Mouse (Mus musculus) limb, embryonic 13.5 days (tissue): ENCODE measurements at regions not wholly inside any gene's neighbourhood (a gene's known extent, or its start where the extent isn't known, plus 50 kb on each side); places are given as distances from the start of the nearest gene placed in this dataset.

ENCODE experiments used
- ATAC-seq: fragments of 200-750 bp; cut with Nextera tagmentation; 2 replicates; pipeline ENCODE4 v1.8.0; 2017; ENCODE audit warnings: low read depth, moderate number of reproducible peaks, moderate TSS enrichment; ENCODE audit not compliant: low FRiP score
- H3K27ac ChIP-seq: fragments of 300-500 bp; sonication (generic); 2 replicates; pipeline ENCODE4 v1.5.1; 2015; ENCODE audit warnings: inconsistent platforms, mild to moderate bottlenecking, moderate library complexity
- H3K27me3 ChIP-seq: fragments of 300-500 bp; sonication (generic); 2 replicates; pipeline ENCODE4 v1.6.1; 2015; ENCODE audit warnings: mild to moderate bottlenecking, inconsistent platforms
- H3K36me3 ChIP-seq: fragments of 300-500 bp; sonication (generic); 2 replicates; pipeline ENCODE4 v1.6.1; 2015; ENCODE audit warnings: inconsistent platforms, mild to moderate bottlenecking, moderate library complexity
- H3K4me1 ChIP-seq: fragments of 300-500 bp; sonication (generic); 2 replicates; pipeline ENCODE4 v1.6.1; 2015; ENCODE audit warnings: inconsistent platforms
- H3K4me2 ChIP-seq: fragments of 300-500 bp; sonication (generic); replicated peaks from 2 replicates; pipeline ENCODE4 v1.6.1; 2015; ENCODE audit warnings: inconsistent platforms, mild to moderate bottlenecking, moderate library complexity
- H3K4me3 ChIP-seq: fragments of 300-500 bp; sonication (generic); 2 replicates; pipeline ENCODE4 v1.5.1; 2015; ENCODE audit warnings: moderate library complexity, mild to moderate bottlenecking, inconsistent platforms
- H3K9ac ChIP-seq: fragments of 300-500 bp; sonication (generic); 2 replicates; pipeline ENCODE4 v1.6.1; 2015; ENCODE audit warnings: mild to moderate bottlenecking, inconsistent platforms
- H3K9me3 ChIP-seq: fragments of 300-500 bp; sonication (generic); 2 replicates; pipeline ENCODE4 v1.6.1; 2016; ENCODE audit warnings: inconsistent platforms
- WGBS: fragments of 180-500 bp; shearing (Covaris S2); methylation state at CpG from one replicate; pipeline ENCODE4 v1.1.7; 2015; 5-methylcytosine and 5-hydroxymethylcytosine counted together

DNA sequence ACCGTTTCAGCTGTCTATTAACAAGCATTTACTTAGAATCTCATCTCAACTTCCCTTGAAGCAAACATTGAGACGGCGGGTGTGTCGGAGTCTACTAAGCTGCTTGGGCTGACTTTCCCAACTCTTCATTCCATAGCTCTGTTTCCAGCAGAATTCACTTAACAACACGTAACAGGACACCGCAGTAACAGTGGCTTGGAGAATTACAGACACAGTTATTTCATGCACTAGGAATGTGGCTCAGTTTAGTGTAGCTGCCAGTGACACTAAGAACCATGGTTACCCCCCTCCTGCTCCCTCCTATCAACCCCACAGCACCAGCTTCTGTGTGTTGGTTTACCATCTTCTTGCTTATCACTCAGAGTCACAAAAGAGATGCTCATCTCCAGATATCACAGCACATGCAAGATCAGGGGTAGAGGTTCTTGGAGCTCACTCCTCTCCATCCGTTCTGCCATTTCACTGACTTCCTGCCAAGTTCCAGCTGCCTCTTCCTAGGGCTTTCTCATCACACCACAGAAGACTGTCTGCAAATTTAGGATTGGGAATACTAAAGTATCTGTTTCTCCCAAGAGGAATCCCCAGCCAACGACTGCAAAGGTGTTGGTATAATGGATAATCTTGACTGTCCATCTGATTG, 90.7 kb downstream of the Banf2 start:
- peak; percentile 90 for ATAC-seq
- H3K27ac ChIP-seq, result peak overlapping the region; percentile 61
- H3K4me3 ChIP-seq, result no peak overlapping the region
- no peak overlapping the region for H3K4me2 ChIP-seq
- WGBS, result 54% methylated on average over 8 of the region's 8 CpGs
- H3K4me1 ChIP-seq, result peaks cover 38% of the 10 kb centered on the region
- H3K9ac ChIP-seq, result no peak overlapping the region
- H3K36me3 ChIP-seq, result no peaks in the 10 kb centered on the region
- no peaks in the 10 kb centered on the region for H3K27me3 ChIP-seq
- H3K9me3 ChIP-seq, result no peaks in the 10 kb centered on the region; the same call in 1 of the 2 replicates

DNA sequence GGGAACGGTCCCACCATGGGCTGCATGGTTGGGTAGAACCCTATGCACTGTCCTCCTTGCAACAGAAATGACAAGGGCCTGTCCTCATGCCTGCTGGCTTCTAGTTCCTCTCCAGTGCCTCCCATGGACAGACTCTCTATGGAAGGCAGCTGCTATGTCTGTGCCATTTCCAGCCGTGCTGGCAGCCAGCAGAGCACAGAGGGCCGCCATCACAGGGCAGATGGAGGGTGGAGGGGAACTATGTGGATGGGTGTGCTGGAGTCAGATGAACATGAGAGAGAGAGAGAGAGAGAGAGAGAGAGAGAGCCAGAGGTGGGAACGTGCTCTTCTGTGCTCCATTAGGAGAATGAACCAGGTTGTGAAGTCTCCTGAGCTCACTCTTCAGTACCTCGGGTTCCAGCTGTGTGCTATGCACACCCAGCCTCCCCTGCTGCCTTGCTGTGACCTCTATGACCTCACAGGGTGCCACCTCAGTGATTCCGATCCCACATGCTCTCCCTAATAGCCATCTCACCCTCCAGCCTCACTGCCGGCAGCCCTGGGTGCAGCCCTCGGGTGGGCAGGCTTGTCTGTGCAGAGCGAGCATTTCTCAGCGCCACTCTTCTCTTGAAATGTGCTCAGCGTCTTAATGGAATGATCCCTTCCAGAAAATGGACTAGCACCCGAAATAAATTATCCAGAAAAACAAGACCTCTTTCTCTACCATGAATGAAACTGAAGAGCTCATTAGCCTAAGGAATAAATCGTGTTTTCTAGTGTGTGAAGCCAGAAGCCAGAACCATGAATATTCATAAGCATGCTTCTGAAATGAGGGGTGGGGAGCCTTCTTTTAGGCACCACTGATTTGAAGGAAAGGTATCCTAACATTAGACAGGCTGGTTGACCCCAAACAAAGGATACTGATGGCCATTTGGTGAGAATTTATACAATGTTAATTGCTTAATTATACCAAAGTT, 94.5 kb downstream of the Banf2 start:
- Histone ChIP-seq H3K9me3 (peaks cover 4% of the 10 kb centered on the region; the same call in 1 of the 2 replicates), H3K27ac (no peak overlapping the region), H3K36me3 (no peaks in the 10 kb centered on the region), H3K27me3 (no peaks in the 10 kb centered on the region), H3K4me2 (no peak overlapping the region), H3K4me1 (peaks cover 21% of the 10 kb centered on the region; the same call in 1 of the 2 replicates), H3K4me3 (no peak overlapping the region), H3K9ac (no peak overlapping the region)
- no peak for ATAC-seq
- WGBS, result 74% methylated on average over 13 of the region's 13 CpGs

DNA sequence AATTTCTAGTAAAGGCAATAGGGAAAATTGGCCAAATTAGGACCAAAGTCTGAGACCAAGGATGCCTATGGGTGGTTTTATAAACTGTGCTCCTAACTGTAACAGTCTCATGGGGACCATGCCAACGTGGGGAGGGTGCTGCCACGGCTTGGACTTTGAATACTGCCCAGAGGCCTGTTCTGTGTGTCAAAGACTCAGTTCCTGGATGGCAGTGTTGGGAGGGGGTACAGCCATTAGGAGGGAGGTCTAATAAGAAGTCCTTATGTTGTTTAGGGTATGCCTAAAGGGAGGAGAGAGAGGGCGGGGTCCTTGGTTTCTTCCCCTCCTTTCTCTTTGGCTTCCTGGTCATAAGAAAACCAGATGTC, 95.2 kb downstream of the Banf2 start:
- no peak for ATAC-seq
- Histone ChIP-seq H3K9me3 (peaks cover 4% of the 10 kb centered on the region; the same call in 1 of the 2 replicates), H3K27me3 (no peaks in the 10 kb centered on the region), H3K4me1 (peaks cover 14% of the 10 kb centered on the region; the same call in 1 of the 2 replicates), H3K9ac (no peak overlapping the region), H3K4me3 (no peak overlapping the region), H3K36me3 (no peaks in the 10 kb centered on the region), H3K27ac (no peak overlapping the region), H3K4me2 (no peak overlapping the region)
- WGBS, result 87% methylated on average over 3 of the region's 3 CpGs

DNA sequence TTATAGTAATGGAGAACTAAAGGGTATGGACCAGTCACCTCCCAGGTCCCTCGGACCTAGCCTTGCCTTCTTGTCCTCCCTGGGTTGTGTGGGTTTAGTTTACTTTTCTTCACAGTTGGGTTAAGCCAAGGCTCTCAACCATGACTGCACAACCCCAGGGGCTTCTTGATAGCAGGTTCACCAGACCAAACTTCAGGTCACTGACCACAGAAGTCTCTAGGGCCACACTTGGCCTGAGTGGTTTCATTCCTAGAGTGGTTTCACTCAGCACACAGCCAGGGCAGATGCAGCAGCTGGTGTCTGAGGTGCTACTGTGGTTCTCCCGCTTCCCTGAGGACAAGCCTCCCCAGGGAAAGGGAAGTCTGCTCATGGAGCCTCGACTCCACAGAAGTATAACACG, 95.7 kb downstream of the Banf2 start:
- H3K27me3 ChIP-seq, result no peaks in the 10 kb centered on the region
- no peak for ATAC-seq
- no peak overlapping the region for H3K9ac ChIP-seq
- peaks cover 7% of the 10 kb centered on the region for H3K9me3 ChIP-seq
- 86% methylated on average over 4 of the region's 4 CpGs for WGBS
- H3K36me3 ChIP-seq, result no peaks in the 10 kb centered on the region
- H3K4me1 ChIP-seq, result peaks cover 9% of the 10 kb centered on the region; the same call in 1 of the 2 replicates
- H3K4me2 ChIP-seq, result no peak overlapping the region
- no peak overlapping the region for H3K4me3 ChIP-seq
- no peak overlapping the region for H3K27ac ChIP-seq

DNA sequence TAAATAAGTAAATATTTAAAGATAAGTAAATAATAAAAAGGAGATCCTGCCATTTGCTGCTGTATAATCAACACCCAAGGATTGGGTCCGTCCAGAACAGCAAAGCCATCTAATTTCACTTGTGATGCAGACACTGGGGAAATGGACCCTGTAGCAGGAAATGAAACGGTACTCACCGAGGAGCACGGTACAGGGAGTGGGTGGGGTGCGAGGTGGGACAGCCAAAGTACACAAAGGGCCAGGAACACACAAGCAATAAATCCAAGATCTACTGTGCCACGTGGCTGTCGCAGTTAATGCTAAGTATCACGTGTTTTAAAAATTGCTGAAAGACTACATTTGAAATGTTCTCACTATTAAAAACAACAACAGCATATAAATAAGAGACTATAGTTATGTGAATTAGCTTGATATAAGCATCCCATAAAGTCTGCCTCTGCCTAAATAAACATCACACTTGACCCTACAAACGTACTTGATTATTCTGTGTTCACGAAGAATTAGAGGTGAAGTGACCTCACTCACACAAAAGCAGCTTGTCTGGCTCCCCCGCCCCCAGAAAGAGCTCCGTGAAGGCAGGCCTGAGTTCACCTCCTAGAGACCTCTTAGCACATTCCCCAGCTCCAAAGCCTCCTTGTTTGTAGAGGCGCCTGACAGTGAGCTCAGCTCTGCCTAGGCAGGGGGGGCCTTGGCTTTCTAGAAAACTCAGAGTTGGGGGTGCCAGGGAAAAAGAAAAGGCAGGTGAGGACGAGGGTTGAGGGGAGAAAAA, 101.1 kb downstream of the Banf2 start:
- WGBS, result 55% methylated on average over 14 of the region's 14 CpGs
- H3K4me2 ChIP-seq, result no peak overlapping the region
- no peak overlapping the region for H3K4me3 ChIP-seq
- H3K27ac ChIP-seq, result peak overlapping the region; percentile 79; the same call in 1 of the 2 replicates
- H3K27me3 ChIP-seq, result no peaks in the 10 kb centered on the region
- H3K9me3 ChIP-seq, result peaks cover 8% of the 10 kb centered on the region; the same call in 1 of the 2 replicates
- no peaks in the 10 kb centered on the region for H3K36me3 ChIP-seq
- H3K4me1 ChIP-seq, result peaks cover 20% of the 10 kb centered on the region
- 0 out of 2 replicates have a peak overlapping the region, but pooled peaks have one; percentile 25 for H3K9ac ChIP-seq
- ATAC-seq, result 0 out of 2 replicates have a peak, but pooled peaks have one; percentile 60

DNA sequence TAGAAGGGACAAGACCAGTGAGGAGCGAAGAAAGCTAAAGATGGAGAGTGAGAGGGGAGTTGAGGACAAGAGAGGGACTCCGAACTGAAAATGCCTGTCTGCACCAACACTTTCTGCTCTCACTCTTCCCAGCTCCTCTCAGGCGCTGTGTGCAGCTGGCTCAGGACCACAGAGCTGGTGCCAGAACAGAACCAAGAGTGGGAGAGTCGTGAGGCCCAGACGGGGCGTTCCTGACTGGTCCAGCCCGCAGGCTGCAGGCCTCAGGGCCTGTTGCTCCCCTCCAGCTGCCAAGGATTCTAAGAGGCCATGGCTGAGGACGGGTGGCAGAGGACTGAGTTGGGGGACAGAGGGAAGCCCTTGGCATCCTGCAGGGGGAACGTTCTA, 101.7 kb downstream of the Banf2 start:
- no peak overlapping the region for H3K4me2 ChIP-seq
- ATAC-seq, result peak; percentile 77
- no peaks in the 10 kb centered on the region for H3K36me3 ChIP-seq
- peaks cover 8% of the 10 kb centered on the region; the same call in 1 of the 2 replicates for H3K9me3 ChIP-seq
- no peaks in the 10 kb centered on the region for H3K27me3 ChIP-seq
- H3K4me3 ChIP-seq, result no peak overlapping the region
- H3K9ac ChIP-seq, result 0 out of 2 replicates have a peak overlapping the region, but pooled peaks have one; percentile 25
- WGBS, result 67% methylated on average over 9 of the region's 9 CpGs
- peak overlapping the region; percentile 79 for H3K27ac ChIP-seq
- peaks cover 20% of the 10 kb centered on the region for H3K4me1 ChIP-seq

DNA sequence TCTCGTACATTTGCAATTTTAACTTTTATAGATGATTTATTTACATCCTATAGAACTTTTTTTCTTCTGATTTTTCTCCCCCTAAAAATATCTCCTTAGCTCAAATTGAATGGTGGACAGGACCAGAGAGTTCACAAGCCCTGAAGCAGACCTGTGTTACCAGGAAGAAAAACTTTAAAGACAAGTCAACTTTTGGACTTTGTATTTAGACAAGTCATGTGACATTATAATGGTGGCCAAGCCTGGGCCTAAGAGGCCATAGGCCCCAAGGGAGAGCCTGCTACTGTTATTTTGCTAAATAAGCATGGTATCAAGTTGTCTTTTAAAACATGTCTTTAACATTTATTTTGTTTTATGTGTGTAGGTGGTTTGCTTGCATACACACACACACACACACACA, 102.7 kb downstream of the Banf2 start:
- Histone ChIP-seq H3K9ac (no peak overlapping the region), H3K27me3 (no peaks in the 10 kb centered on the region), H3K4me3 (no peak overlapping the region), H3K27ac (no peak overlapping the region), H3K4me1 (peaks cover 20% of the 10 kb centered on the region), H3K9me3 (peaks cover 4% of the 10 kb centered on the region; the same call in 1 of the 2 replicates), H3K4me2 (no peak overlapping the region), H3K36me3 (no peaks in the 10 kb centered on the region)
- 81% methylated on average over 1 of the region's 1 CpGs for WGBS
- no peak for ATAC-seq

DNA sequence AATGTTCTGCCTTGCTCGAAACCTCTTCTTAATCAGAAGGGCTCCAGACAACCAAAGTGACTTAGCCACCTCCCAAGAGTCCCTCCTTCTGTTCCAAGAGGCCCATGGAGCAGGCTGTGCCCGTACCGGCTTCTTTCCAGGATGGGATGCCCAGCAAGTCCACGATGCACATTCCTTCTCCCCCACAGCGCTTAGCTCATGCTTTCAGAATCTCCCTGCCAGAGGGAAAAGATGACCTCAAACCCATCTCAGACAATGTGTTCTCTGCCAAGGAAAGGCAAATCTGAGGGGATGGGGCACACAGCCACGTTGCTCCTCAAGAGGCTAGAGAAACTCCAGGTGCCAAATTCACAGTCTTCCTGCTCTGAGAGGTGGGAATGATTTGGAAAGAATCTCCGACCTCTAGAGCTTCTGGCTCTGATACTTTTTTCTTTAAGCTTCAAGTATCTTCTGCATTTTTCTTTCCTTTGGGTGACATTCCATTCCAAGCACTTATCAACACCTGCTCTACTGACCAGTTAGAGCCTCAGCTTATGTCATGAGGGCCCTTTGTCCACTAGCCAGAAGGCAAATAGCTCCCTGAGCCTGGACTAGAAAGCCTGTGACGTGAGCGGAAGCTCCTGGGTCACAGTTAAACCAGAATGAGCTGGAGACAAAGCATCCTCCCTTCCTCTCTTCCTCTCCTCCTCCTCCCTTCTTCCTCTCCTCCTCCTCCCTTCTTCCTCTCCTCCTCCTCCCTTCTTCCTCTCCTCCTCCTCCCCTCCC, 110.9 kb downstream of the Banf2 start:
- Histone ChIP-seq H3K4me1 (no peaks in the 10 kb centered on the region; the same call in 1 of the 2 replicates), H3K9ac (no peak overlapping the region), H3K9me3 (no peaks in the 10 kb centered on the region), H3K4me3 (no peak overlapping the region), H3K27ac (no peak overlapping the region), H3K4me2 (no peak overlapping the region), H3K36me3 (no peaks in the 10 kb centered on the region), H3K27me3 (no peaks in the 10 kb centered on the region)
- ATAC-seq, result no peak
- WGBS, result 85% methylated on average over 9 of the region's 9 CpGs

DNA sequence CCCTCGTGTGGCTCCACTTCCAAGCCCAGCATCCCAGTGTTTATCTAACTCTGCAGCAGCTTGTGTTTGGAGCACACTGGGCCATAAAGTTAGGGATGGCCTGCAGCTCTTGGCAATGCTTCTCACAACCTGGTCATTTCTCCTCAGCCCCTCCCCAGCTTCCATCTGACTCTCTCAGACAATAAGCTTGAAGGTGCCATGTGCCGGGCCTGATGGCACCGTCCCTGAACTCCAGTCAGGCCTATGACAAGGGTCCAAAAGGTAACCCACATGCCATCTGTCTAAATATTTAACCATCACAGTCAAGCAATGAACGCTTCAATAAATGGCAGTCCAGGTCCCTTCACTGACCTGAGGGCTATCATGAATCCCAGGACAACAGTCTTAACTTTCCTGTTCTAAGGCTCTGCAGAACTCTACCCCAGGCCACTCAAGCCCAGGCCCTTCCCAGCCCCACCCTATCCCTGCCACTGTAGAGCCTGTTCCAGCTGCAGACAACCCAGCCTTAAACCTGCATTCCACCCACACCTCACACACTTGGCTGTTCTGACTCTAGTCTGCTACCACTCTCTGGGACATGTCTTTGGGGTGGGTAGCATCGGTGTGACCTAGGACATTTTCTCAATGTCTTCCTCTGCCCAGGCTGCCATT, 111.8 kb downstream of the Banf2 start:
- WGBS, result 73% methylated on average over 5 of the region's 5 CpGs
- no peaks in the 10 kb centered on the region for H3K4me1 ChIP-seq
- no peaks in the 10 kb centered on the region for H3K36me3 ChIP-seq
- H3K9ac ChIP-seq, result no peak overlapping the region
- H3K9me3 ChIP-seq, result no peaks in the 10 kb centered on the region
- no peaks in the 10 kb centered on the region for H3K27me3 ChIP-seq
- ATAC-seq, result no peak
- no peak overlapping the region for H3K27ac ChIP-seq
- H3K4me2 ChIP-seq, result no peak overlapping the region
- no peak overlapping the region for H3K4me3 ChIP-seq

DNA sequence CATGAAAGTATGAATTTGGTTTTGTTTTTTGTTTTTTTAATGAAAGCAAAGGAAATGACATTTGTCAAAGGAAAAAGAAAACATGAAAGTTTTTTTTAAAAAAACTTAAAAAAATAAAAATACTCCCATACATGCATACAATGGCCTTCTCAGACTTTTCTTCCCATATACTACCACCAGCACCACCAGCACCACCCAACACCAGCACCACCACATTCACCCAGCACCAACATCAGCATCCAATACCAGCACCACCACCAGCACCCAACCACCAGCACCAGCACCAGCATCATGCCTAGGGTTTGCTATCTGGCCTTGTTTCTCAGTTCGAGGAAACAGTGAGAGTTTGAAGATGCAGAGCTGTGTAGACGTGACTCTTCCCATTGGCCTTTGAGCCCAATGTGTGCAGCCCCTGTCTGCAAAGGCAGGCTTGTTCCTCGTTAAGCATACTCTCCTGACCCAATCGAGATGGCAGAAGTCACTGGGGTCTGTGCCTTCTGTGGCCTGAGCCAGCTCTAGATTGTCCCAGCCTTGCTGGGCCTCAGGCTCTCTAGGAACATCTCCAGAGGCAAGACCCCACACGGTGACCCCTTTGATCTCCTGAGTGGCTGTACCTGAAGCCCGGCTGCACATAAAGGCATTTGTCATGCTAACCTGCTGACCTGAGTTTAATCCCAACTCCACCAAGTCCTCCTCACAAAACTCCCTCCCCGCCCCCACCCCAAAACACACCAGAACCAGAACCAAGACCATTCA, 113.8 kb upstream of the Mgme1 start:
- H3K27me3 ChIP-seq, result 0 out of 2 replicates have a peak, but pooled peaks cover 4% of the 10 kb centered on the region
- ATAC-seq, result no peak
- H3K4me1 ChIP-seq, result peaks cover 52% of the 10 kb centered on the region
- WGBS, result 38% methylated on average over 7 of the region's 7 CpGs
- no peaks in the 10 kb centered on the region for H3K9me3 ChIP-seq
- no peak overlapping the region for H3K9ac ChIP-seq
- no peaks in the 10 kb centered on the region for H3K36me3 ChIP-seq
- no peak overlapping the region for H3K4me3 ChIP-seq
- no peak overlapping the region for H3K4me2 ChIP-seq
- H3K27ac ChIP-seq, result no peak overlapping the region
